Comparison of ENCODE assay signal across 16 mouse cellular contexts in the genomic region with DNA sequence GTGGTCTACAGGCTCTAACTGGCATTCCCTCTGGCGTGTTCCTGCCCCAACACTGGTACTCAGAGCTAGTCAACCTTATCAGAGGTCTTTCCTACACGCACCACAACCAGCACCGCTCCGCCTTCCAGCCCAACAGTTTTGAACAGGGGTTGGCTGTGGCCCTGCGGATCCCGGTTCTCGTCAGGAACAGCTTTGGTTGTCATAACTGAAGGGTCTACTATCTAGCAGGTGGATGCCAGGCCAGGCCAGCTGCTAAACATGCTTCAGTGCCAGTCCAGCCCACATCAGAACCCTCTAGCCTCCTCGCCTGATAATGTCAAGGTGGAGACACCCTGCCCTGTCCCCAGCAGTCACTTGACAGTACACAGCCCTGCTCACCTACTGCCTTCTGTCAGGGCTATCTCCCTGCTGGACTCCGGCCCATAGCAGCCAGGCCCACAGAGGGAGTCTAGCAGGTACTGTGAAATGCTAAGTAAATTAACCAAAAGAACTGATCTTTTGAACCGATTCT. TPM values are rescaled to one million over a fixed set of nuclear protein-coding genes. Genes with fewer than 3 reads are reported as not detected.
A peak's percentile ranks its signal among the peaks of the same experiment; 100 is the strongest.
DNase-seq lines count a peak whose midpoint lies in the region; ATAC-seq and TF ChIP-seq lines count a peak whose summit lies in the region.
"Had no signal": no experiment of that assay in that cellular context is flagged by ENCODE, and none has a peak within 500 bp of the region (broad histone marks: within the 10 kb centered on the region; RNA-seq: fewer than 3 reads in every experiment).

No protein-coding gene starts in this region.

- no peak overlapping the region for H3K4me3 ChIP-seq in kidney, embryonic 15.5 days (replicated peaks)
- H3K4me3 ChIP-seq in kidney, embryonic 14.5 days (ENCODE audit: low read length): no peak overlapping the region
- peak overlapping the region; percentile 62 for H3K4me3 ChIP-seq in megakaryocyte, embryonic 14.5 days (replicated peaks)
- no peak overlapping the region for H3K4me3 ChIP-seq in heart, embryonic 13.5 days
- no peak overlapping the region for H3K4me3 ChIP-seq in stomach, postnatal 0 days (ENCODE audit: low read depth, low read length)
- no peak overlapping the region for H3K4me3 ChIP-seq in midbrain, postnatal 0 days (ENCODE audit: low read depth, low read length)
- H3K4me3 ChIP-seq: forebrain, embryonic 15.5 days; midbrain, embryonic 12.5 days had no signal

- peaks cover 81% of the 10 kb centered on the region for H3K4me1 ChIP-seq in kidney, embryonic 15.5 days
- H3K4me1 ChIP-seq in kidney, embryonic 14.5 days (ENCODE audit: control insufficient read depth, insufficient read depth, low read length): peaks cover 29% of the 10 kb centered on the region; the same call in 1 of the 2 replicates
- peaks cover 93% of the 10 kb centered on the region for H3K4me1 ChIP-seq in megakaryocyte, embryonic 14.5 days
- peaks cover 94% of the 10 kb centered on the region for H3K4me1 ChIP-seq in heart, embryonic 13.5 days
- H3K4me1 ChIP-seq in stomach, postnatal 0 days (replicated peaks; ENCODE audit: control insufficient read depth, insufficient read depth): no peaks in the 10 kb centered on the region
- no peaks in the 10 kb centered on the region for H3K4me1 ChIP-seq in midbrain, postnatal 0 days (ENCODE audit: insufficient read depth, low read length)

- no peak for ATAC-seq in kidney, embryonic 15.5 days (replicated peaks; ENCODE audit: low FRiP score)
- no peak for ATAC-seq in kidney, embryonic 14.5 days (ENCODE audit: low FRiP score, low TSS enrichment)
- ATAC-seq in megakaryocyte, adult 5-6 weeks (ENCODE audit: poor library complexity, severe bottlenecking): no peak
- ATAC-seq in heart, embryonic 13.5 days (ENCODE audit: extremely low read depth, insufficient number of reproducible peaks, low FRiP score, low TSS enrichment): peak; percentile 34; the same call in 1 of the 2 replicates
- ATAC-seq in stomach, postnatal 0 days (ENCODE audit: low FRiP score, low TSS enrichment): no peak
- ATAC-seq in midbrain, postnatal 0 days (ENCODE audit: low FRiP score): no peak
- ATAC-seq: forebrain, embryonic 15.5 days; hindbrain, embryonic 16.5 days; liver, postnatal 0 days had no signal

- 78% methylated on average over 10 of the region's 10 CpGs for WGBS in kidney, embryonic 15.5 days
- WGBS in kidney, embryonic 14.5 days: 82% methylated on average over 10 of the region's 10 CpGs
- WGBS in heart, embryonic 13.5 days: 52% methylated on average over 10 of the region's 10 CpGs
- 82% methylated on average over 10 of the region's 10 CpGs for WGBS in stomach, postnatal 0 days
- 95% methylated on average over 10 of the region's 10 CpGs for WGBS in midbrain, postnatal 0 days

- no peak for TF ChIP-seq EP300 in stomach, postnatal 0 days (optimal IDR thresholded peaks at IDR 0.05)

- no peak overlapping the region for H3K9ac ChIP-seq in kidney, embryonic 15.5 days
- no peak overlapping the region for H3K9ac ChIP-seq in kidney, embryonic 14.5 days (ENCODE audit: low read depth, low read length)
- H3K9ac ChIP-seq in heart, embryonic 13.5 days: peak overlapping the region; percentile 67
- no peak overlapping the region for H3K9ac ChIP-seq in stomach, postnatal 0 days (ENCODE audit: low read length)
- no peak overlapping the region for H3K9ac ChIP-seq in midbrain, postnatal 0 days (replicated peaks; ENCODE audit: low read length, poor library complexity, severe bottlenecking)
- H3K9ac ChIP-seq: forebrain, embryonic 15.5 days; liver, postnatal 0 days; midbrain, embryonic 12.5 days had no signal

- no peak overlapping the region for H3K4me2 ChIP-seq in kidney, embryonic 15.5 days
- no peak overlapping the region for H3K4me2 ChIP-seq in kidney, embryonic 14.5 days (replicated peaks; ENCODE audit: low read depth, low read length)
- H3K4me2 ChIP-seq in heart, embryonic 13.5 days: peak overlapping the region; percentile 46
- H3K4me2 ChIP-seq in stomach, postnatal 0 days (replicated peaks; ENCODE audit: low read depth): no peak overlapping the region
- no peak overlapping the region for H3K4me2 ChIP-seq in midbrain, postnatal 0 days (ENCODE audit: low read depth, low read length, poor library complexity, severe bottlenecking)
- H3K4me2 ChIP-seq: forebrain, embryonic 15.5 days; midbrain, embryonic 12.5 days had no signal

- peaks cover 82% of the 10 kb centered on the region for H3K36me3 ChIP-seq in kidney, embryonic 15.5 days
- peaks cover 66% of the 10 kb centered on the region for H3K36me3 ChIP-seq in kidney, embryonic 14.5 days (ENCODE audit: control insufficient read depth, insufficient read depth, low read length)
- H3K36me3 ChIP-seq in megakaryocyte, embryonic 14.5 days (replicated peaks; ENCODE audit: low read length): peaks cover 84% of the 10 kb centered on the region
- H3K36me3 ChIP-seq in heart, embryonic 13.5 days: peaks cover 64% of the 10 kb centered on the region
- H3K36me3 ChIP-seq in stomach, postnatal 0 days (ENCODE audit: control insufficient read depth, insufficient read depth, low read length): 0 out of 2 replicates have a peak, but pooled peaks cover 11% of the 10 kb centered on the region
- H3K36me3 ChIP-seq in midbrain, postnatal 0 days (ENCODE audit: insufficient read depth, low read length): peaks cover 15% of the 10 kb centered on the region

- no peak for DNase-seq in stomach, postnatal 0 days (ENCODE audit: low spot score)
- no peak for DNase-seq in cerebellum, postnatal 4 days (ENCODE audit: low spot score in 2 of 2)
- DNase-seq in midbrain, postnatal 0 days (ENCODE audit: low spot score): no peak
- DNase-seq: cerebellum, adult 11 months; gastrocnemius, postnatal 14 days; layer of hippocampus, postnatal 36 days; liver, postnatal 0 days; right cerebral cortex, postnatal 4 days had no signal

- 0 out of 2 replicates have a peak overlapping the region, but pooled peaks have one; percentile 13 for H3K27ac ChIP-seq in kidney, embryonic 15.5 days
- no peak overlapping the region for H3K27ac ChIP-seq in kidney, embryonic 14.5 days (ENCODE audit: low read depth, low read length)
- H3K27ac ChIP-seq in heart, embryonic 13.5 days (replicated peaks): peak overlapping the region; percentile 96
- H3K27ac ChIP-seq in stomach, postnatal 0 days (replicated peaks): peak overlapping the region; percentile 35; the same call in 1 of the 2 replicates
- no peak overlapping the region for H3K27ac ChIP-seq in midbrain, postnatal 0 days (ENCODE audit: low read depth, low read length)
- H3K27ac ChIP-seq: forebrain, embryonic 15.5 days; midbrain, embryonic 12.5 days had no signal

- H3K27me3 ChIP-seq in kidney, embryonic 15.5 days: no peaks in the 10 kb centered on the region
- no peaks in the 10 kb centered on the region for H3K27me3 ChIP-seq in kidney, embryonic 14.5 days (ENCODE audit: control insufficient read depth, insufficient read depth, low read length)
- H3K27me3 ChIP-seq in megakaryocyte, embryonic 14.5 days (replicated peaks): no peaks in the 10 kb centered on the region
- H3K27me3 ChIP-seq in heart, embryonic 13.5 days (replicated peaks): no peaks in the 10 kb centered on the region
- H3K27me3 ChIP-seq in stomach, postnatal 0 days (ENCODE audit: control insufficient read depth, insufficient read depth, low read length): no peaks in the 10 kb centered on the region
- no peaks in the 10 kb centered on the region for H3K27me3 ChIP-seq in midbrain, postnatal 0 days (ENCODE audit: insufficient read depth, low read length)
- H3K27me3 ChIP-seq: forebrain, embryonic 15.5 days; midbrain, embryonic 12.5 days had no signal

- no peak for TF ChIP-seq CTCF in stomach, postnatal 0 days (IDR thresholded peaks at IDR 0.05; ENCODE audit: low read depth)
- no peak for TF ChIP-seq CTCF in midbrain, postnatal 0 days (IDR thresholded peaks at IDR 0.05)

- H3K9me3 ChIP-seq in kidney, embryonic 15.5 days (replicated peaks): no peaks in the 10 kb centered on the region
- no peaks in the 10 kb centered on the region for H3K9me3 ChIP-seq in kidney, embryonic 14.5 days (ENCODE audit: control insufficient read depth, low read length)
- peaks cover 12% of the 10 kb centered on the region for H3K9me3 ChIP-seq in megakaryocyte, embryonic 14.5 days
- no peaks in the 10 kb centered on the region for H3K9me3 ChIP-seq in heart, embryonic 13.5 days
- no peaks in the 10 kb centered on the region for H3K9me3 ChIP-seq in stomach, postnatal 0 days (ENCODE audit: control insufficient read depth, low read length)
- no peaks in the 10 kb centered on the region for H3K9me3 ChIP-seq in midbrain, postnatal 0 days (ENCODE audit: low read length)
- H3K9me3 ChIP-seq: forebrain, embryonic 15.5 days; midbrain, embryonic 12.5 days had no signal

RNA-seq across cellular contexts. Expression of a gene that starts 6.9 kb away (rescaled TPM):
- polyA plus RNA-seq in kidney, embryonic 15.5 days (2015; fragmentation: Nextera tagmentation; extraction: Ambion mirVana): 171 and 182 TPM in 2 replicates
- polyA plus RNA-seq in kidney, embryonic 14.5 days (2014; fragmentation: Nextera tagmentation; extraction: Ambion mirVana): 161 and 169 TPM in 2 replicates
- polyA plus RNA-seq in megakaryocyte, embryonic 14.5 days (2012; ENCODE audit: insufficient read depth, low replicate concordance): 21.6 and 33.2 TPM in 2 replicates
- total RNA-seq in megakaryocyte, adult 5-6 weeks (2015): 37.5 and 39.4 TPM in 2 replicates
- total RNA-seq in megakaryocyte, adult 5-6 weeks (2017): 53.6 and 57.3 TPM in 2 replicates
- 106 and 128 TPM in 2 replicates for polyA plus RNA-seq in heart, embryonic 13.5 days (2015; fragmentation: Nextera tagmentation; extraction: Ambion mirVana)
- 64.6 and 65.9 TPM in 2 replicates for polyA plus RNA-seq in stomach, postnatal 0 days (2015; fragmentation: Nextera tagmentation; extraction: Ambion mirVana)
- total RNA-seq in midbrain, postnatal 0 days (2014; rRNA removed): 70.3 and 77.9 TPM in 2 replicates
- polyA plus RNA-seq in midbrain, postnatal 0 days (2015; fragmentation: Nextera tagmentation; extraction: Ambion mirVana): 95.7 and 103 TPM in 2 replicates

RNA-seq across cellular contexts. Expression of a gene that starts 11.5 kb away (rescaled TPM):
- polyA plus RNA-seq in kidney, embryonic 15.5 days (2015; fragmentation: Nextera tagmentation; extraction: Ambion mirVana): 67.6 and 73.2 TPM in 2 replicates
- polyA plus RNA-seq in kidney, embryonic 14.5 days (2014; fragmentation: Nextera tagmentation; extraction: Ambion mirVana): 59.8 and 63.3 TPM in 2 replicates
- polyA plus RNA-seq in megakaryocyte, embryonic 14.5 days (2012; ENCODE audit: insufficient read depth, low replicate concordance): 20.3 and 30.8 TPM in 2 replicates
- total RNA-seq in megakaryocyte, adult 5-6 weeks (2015): 65.8 and 70.1 TPM in 2 replicates
- 81.0 and 89.2 TPM in 2 replicates for total RNA-seq in megakaryocyte, adult 5-6 weeks (2017)
- 85.0 and 91.9 TPM in 2 replicates for polyA plus RNA-seq in heart, embryonic 13.5 days (2015; fragmentation: Nextera tagmentation; extraction: Ambion mirVana)
- polyA plus RNA-seq in stomach, postnatal 0 days (2015; fragmentation: Nextera tagmentation; extraction: Ambion mirVana): 91.2 and 97.2 TPM in 2 replicates
- total RNA-seq in midbrain, postnatal 0 days (2014; rRNA removed): 120 and 128 TPM in 2 replicates
- polyA plus RNA-seq in midbrain, postnatal 0 days (2015; fragmentation: Nextera tagmentation; extraction: Ambion mirVana): 146 and 152 TPM in 2 replicates

RNA-seq across cellular contexts. Expression of a gene that starts 19.1 kb away (rescaled TPM):
- polyA plus RNA-seq in kidney, embryonic 15.5 days (2015; fragmentation: Nextera tagmentation; extraction: Ambion mirVana): 7.8 and 9.4 TPM in 2 replicates
- 11.3 and 12.3 TPM in 2 replicates for polyA plus RNA-seq in kidney, embryonic 14.5 days (2014; fragmentation: Nextera tagmentation; extraction: Ambion mirVana)
- 13.0 and 15.2 TPM in 2 replicates for polyA plus RNA-seq in megakaryocyte, embryonic 14.5 days (2012; ENCODE audit: insufficient read depth, low replicate concordance)
- total RNA-seq in megakaryocyte, adult 5-6 weeks (2015): 0.25 TPM in 1 of 2 replicates, not detected in the other
- total RNA-seq in megakaryocyte, adult 5-6 weeks (2017): not detected in 2 replicates
- polyA plus RNA-seq in heart, embryonic 13.5 days (2015; fragmentation: Nextera tagmentation; extraction: Ambion mirVana): 17.4 and 21.0 TPM in 2 replicates
- 4.8 and 5.3 TPM in 2 replicates for polyA plus RNA-seq in stomach, postnatal 0 days (2015; fragmentation: Nextera tagmentation; extraction: Ambion mirVana)
- 85.1 and 86.5 TPM in 2 replicates for total RNA-seq in midbrain, postnatal 0 days (2014; rRNA removed)
- polyA plus RNA-seq in midbrain, postnatal 0 days (2015; fragmentation: Nextera tagmentation; extraction: Ambion mirVana): 88.9 and 90.2 TPM in 2 replicates

Comparison
In these comparisons a context has a peak if more than half of its experiments do, and no peak if none do; other contexts are left out.
1. H3K27ac ChIP-seq: peak in kidney, embryonic 15.5 days (single experiment), heart, embryonic 13.5 days (single experiment) and stomach, postnatal 0 days (single experiment); none in kidney, embryonic 14.5 days (single experiment) and midbrain, postnatal 0 days (single experiment).